Mouse (Mus musculus) stomach, postnatal 0 days (tissue): ENCODE measurements at regions not wholly inside any gene's neighbourhood (a gene's known extent, or its start where the extent isn't known, plus 50 kb on each side); places are given as distances from the start of the nearest gene placed in this dataset.

ENCODE experiments used
- CTCF ChIP-seq: IDR thresholded peaks from 2 replicates; pipeline ENCODE4 v1.5.1; 2016; ENCODE audit warnings: antibody characterized with exemption, low read depth, mild to moderate bottlenecking, moderate library complexity
- EP300 ChIP-seq: optimal IDR thresholded peaks from 2 replicates; pipeline ENCODE3; 2016; ENCODE audit warnings: antibody characterized with exemption

DNA sequence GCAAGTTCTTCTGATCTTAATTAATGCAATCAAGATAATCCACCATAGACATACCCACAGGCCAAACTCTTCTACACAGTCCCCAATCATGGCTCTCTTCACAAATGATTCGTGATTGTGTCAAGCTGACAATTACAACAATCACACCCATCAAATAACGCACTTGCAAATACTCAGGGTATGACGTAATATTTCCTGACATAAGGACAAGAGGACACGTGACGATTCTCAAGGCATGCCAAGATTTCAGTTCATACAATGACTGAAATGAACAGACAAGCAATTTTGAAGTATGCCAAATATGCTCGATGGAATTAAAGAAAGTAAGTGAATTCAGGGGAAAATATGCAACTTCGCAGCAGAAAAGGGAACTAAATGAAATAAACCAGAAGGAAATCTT is 282.1 kb upstream of the Trib2 start:
- TF ChIP-seq CTCF (no peak), EP300 (no peak)
